Mouse (Mus musculus) small intestine, adult 2 months (tissue): ENCODE data around the gene Cst9. TPM values are rescaled to one million over a fixed set of nuclear protein-coding genes. Genes with fewer than 3 reads are reported as not detected.

Source experiments
- H3K27ac ChIP-seq: fragments of 200-500 bp; 2 replicates; pipeline ENCODE4 v1.5.1; 2012; ENCODE audit warnings: low read depth, low read length, control low read depth, inconsistent platforms; ENCODE audit not compliant: insufficient read depth
- H3K27me3 ChIP-seq: fragments of 200-500 bp; 2 replicates; pipeline ENCODE4 v1.6.1; 2012; ENCODE audit warnings: mild to moderate bottlenecking, moderate library complexity, low read length, inconsistent platforms; ENCODE audit not compliant: control insufficient read depth, insufficient read depth
- H3K36me3 ChIP-seq: fragments of 200-500 bp; 2 replicates; pipeline ENCODE4 v1.6.1; 2012; ENCODE audit warnings: mild to moderate bottlenecking, low read length, control low read depth, inconsistent platforms; ENCODE audit not compliant: control insufficient read depth, insufficient read depth
- H3K4me1 ChIP-seq: fragments of 200-500 bp; 2 replicates; pipeline ENCODE4 v1.6.1; 2012; ENCODE audit warnings: low read length, inconsistent platforms, mixed read lengths; ENCODE audit not compliant: control insufficient read depth, insufficient read depth, insufficient read length
- H3K4me3 ChIP-seq: fragments of 200-500 bp; 2 replicates; pipeline ENCODE4 v1.5.1; 2012; ENCODE audit warnings: low read depth, mild to moderate bottlenecking, control low read depth, inconsistent platforms, low read length, moderate library complexity
- CTCF ChIP-seq: fragments of 200-500 bp; IDR thresholded peaks from 2 replicates; pipeline ENCODE4 v1.5.1; 2012; ENCODE audit warnings: low read depth, mild to moderate bottlenecking, control low read depth, inconsistent platforms, low read length, moderate library complexity, mixed read lengths; ENCODE audit not compliant: insufficient replicate concordance, insufficient read length; ENCODE audit errors: extremely low read depth
- POLR2A ChIP-seq: fragments of 200-500 bp; IDR thresholded peaks from 2 replicates; pipeline ENCODE4 v1.6.1; 2012; ENCODE audit warnings: low read depth, mild to moderate bottlenecking, control low read depth, inconsistent platforms, low read length, moderate library complexity
- WGBS: fragments of 180-500 bp; shearing (Covaris S2); methylation state at CpG from one replicate; pipeline ENCODE4 v1.1.7; 2018; 5-methylcytosine and 5-hydroxymethylcytosine counted together
- polyA plus RNA-seq: library from polyadenylated mRNA; depleted of rRNA; stranded (reverse); fragments of >200 nt; gene quantifications from 2 replicates; pipeline ENCODE4 v1.2.3, GENCODE M21; 2012; rRNA removed

Gene Cst9
- polyA plus RNA-seq, result not detected in 2 replicates

- Histone ChIP-seq H3K4me3 (no peak within 1 kb of the TSS), H3K27ac (no peak within 1 kb of the TSS), H3K36me3 (no peaks in the 10 kb centered on the region), H3K4me1 (no peaks in the 10 kb centered on the region), H3K27me3 (peaks cover 6% of the 10 kb centered on the region; the same call in 1 of the 2 replicates)
- TF ChIP-seq POLR2A (no peak), CTCF (no peak)
- WGBS, result 32% methylated on average over 4 of the region's 4 CpGs
Observed at GRCm38 (mm10) chr2:148834912-148835311, at the start of gene Cst9. Gene Cst9 (plus strand): TSS chr2:148835147.

GRCm38 (mm10) chr2:148789142-148789541, 45.8 kb upstream of the Cst9 start, which contains the start of gene Cst12:
Gene Cst12 (plus strand): TSS chr2:148789361.
- Histone ChIP-seq H3K27me3 (no peaks in the 10 kb centered on the region), H3K4me1 (no peaks in the 10 kb centered on the region), H3K27ac (no peak within 1 kb of the TSS), H3K36me3 (no peaks in the 10 kb centered on the region), H3K4me3 (no peak within 1 kb of the TSS)
- 90% methylated on average over 6 of the region's 6 CpGs for WGBS
- TF ChIP-seq CTCF (no peak), POLR2A (no peak)

- Histone ChIP-seq H3K27ac (no peak within 1 kb of the TSS), H3K36me3 (no peaks in the 10 kb centered on the region), H3K27me3 (no peaks in the 10 kb centered on the region), H3K4me3 (no peak within 1 kb of the TSS), H3K4me1 (no peaks in the 10 kb centered on the region)
- WGBS, result 77% methylated on average over 1 of the region's 1 CpGs
- TF ChIP-seq CTCF (no peak), POLR2A (no peak)
Observed at GRCm38 (mm10) chr2:148798485-148798884, 36.5 kb upstream of the Cst9 start, which contains the start of gene Cst8. Gene Cst8 (plus strand): TSS chr2:148798785.

GRCm38 (mm10) chr2:148801491-148801921, 33.4 kb upstream of the Cst9 start:
- Histone ChIP-seq H3K36me3 (no peaks in the 10 kb centered on the region), H3K27ac (no peak overlapping the region), H3K4me1 (no peaks in the 10 kb centered on the region), H3K27me3 (no peaks in the 10 kb centered on the region), H3K4me3 (no peak overlapping the region)
- WGBS, result 24% methylated on average over 3 of the region's 3 CpGs
- TF ChIP-seq CTCF, result no peak
- no peak for TF ChIP-seq POLR2A

GRCm38 (mm10) chr2:148806696-148807095, 28.3 kb upstream of the Cst9 start:
- Histone ChIP-seq H3K4me3 (no peak overlapping the region), H3K27me3 (no peaks in the 10 kb centered on the region), H3K36me3 (no peaks in the 10 kb centered on the region), H3K27ac (no peak overlapping the region), H3K4me1 (no peaks in the 10 kb centered on the region)
- WGBS, result 63% methylated on average over 6 of the region's 6 CpGs
- TF ChIP-seq CTCF (no peak), POLR2A (no peak)

GRCm38 (mm10) chr2:148819909-148820308, 15.0 kb upstream of the Cst9 start, which contains the start of gene Cst13:
Gene Cst13 (plus strand): TSS chr2:148820081.
- no peak within 1 kb of the TSS for H3K27ac ChIP-seq
- no peaks in the 10 kb centered on the region for H3K4me1 ChIP-seq
- no peaks in the 10 kb centered on the region for H3K27me3 ChIP-seq
- TF ChIP-seq POLR2A (no peak), CTCF (no peak)
- no peak within 1 kb of the TSS for H3K4me3 ChIP-seq
- H3K36me3 ChIP-seq, result no peaks in the 10 kb centered on the region

- Histone ChIP-seq H3K4me3 (no peak overlapping the region), H3K27me3 (no peaks in the 10 kb centered on the region), H3K4me1 (no peaks in the 10 kb centered on the region), H3K27ac (no peak overlapping the region), H3K36me3 (no peaks in the 10 kb centered on the region)
- no peak for TF ChIP-seq CTCF
- no peak for TF ChIP-seq POLR2A
- 24% methylated on average over 1 of the region's 1 CpGs for WGBS
Observed at GRCm38 (mm10) chr2:148825986-148826385, 9.0 kb upstream of the Cst9 start.

- Histone ChIP-seq H3K4me1 (no peaks in the 10 kb centered on the region), H3K36me3 (no peaks in the 10 kb centered on the region), H3K4me3 (no peak overlapping the region), H3K27me3 (peaks cover 6% of the 10 kb centered on the region; the same call in 1 of the 2 replicates), H3K27ac (no peak overlapping the region)
- 74% methylated on average over 5 of the region's 5 CpGs for WGBS
- TF ChIP-seq POLR2A, result no peak
- no peak for TF ChIP-seq CTCF
Observed at GRCm38 (mm10) chr2:148838075-148838777, 3.3 kb downstream of the Cst9 start.
